Mouse (Mus musculus): ENCODE measurements around the gene Pde4d. TPM values are rescaled to one million over a fixed set of nuclear protein-coding genes. Genes with fewer than 3 reads are reported as not detected.

Pde4d gene
- polyA plus RNA-seq, 1 experiment from 2014 or later, result 12.9 TPM

DNA sequence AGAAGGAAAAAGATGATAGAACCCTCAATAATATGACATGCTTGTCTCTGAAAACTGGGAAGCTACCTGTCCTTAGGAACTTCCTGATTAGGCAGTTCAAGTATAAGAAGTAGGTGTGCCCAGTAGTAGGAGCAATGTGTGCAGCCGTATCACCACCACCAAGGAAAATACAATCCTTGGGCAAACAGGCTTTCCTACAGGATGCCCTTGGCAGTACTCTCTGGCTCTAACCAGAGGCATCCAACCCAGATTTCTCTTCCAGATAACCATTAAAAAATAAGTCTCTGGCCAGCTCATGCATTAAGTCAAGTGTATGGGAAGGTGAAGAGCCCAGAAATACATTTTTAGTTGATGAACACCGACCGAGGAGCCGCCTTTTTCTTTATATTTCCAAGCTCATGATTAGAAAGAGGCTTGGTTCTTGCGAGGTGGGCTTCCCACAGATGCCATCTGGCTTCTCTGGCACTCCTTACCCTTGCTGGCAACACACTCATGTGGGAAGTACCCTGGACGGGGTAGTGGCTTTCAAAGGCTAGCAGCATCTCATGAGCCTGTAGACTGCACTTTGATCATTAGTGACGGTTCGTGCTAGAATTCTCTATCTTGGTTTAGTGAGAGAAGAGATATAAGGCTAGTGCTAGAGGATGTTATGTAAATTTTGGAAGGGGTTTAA, 375.0 kb downstream of the Pde4d start:
- Histone ChIP-seq H3K36me3 (ENCODE audit: control insufficient read depth, insufficient read depth) (no peaks in the 10 kb centered on the region), H3K9ac (ENCODE audit: low read depth, low read length) (no peak overlapping the region), H3K4me1 (ENCODE audit: control insufficient read depth, low read depth, low read length) (no peaks in the 10 kb centered on the region), H3K4me2 (ENCODE audit: low read depth, low read length) (no peak overlapping the region), H3K9me3 (replicated peaks; ENCODE audit: control insufficient read depth, low read length) (no peaks in the 10 kb centered on the region), H3K27ac (ENCODE audit: low read length) (no peak overlapping the region), H3K4me3 (ENCODE audit: low read depth, low read length) (no peak overlapping the region), H3K27me3 (ENCODE audit: control insufficient read depth, insufficient read depth, low read depth, low read length) (no peaks in the 10 kb centered on the region)
- 69% methylated on average over 8 of the region's 8 CpGs for WGBS (ENCODE audit: insufficient replicate concordance)
- no peak for ATAC-seq (ENCODE audit: low read depth)

DNA sequence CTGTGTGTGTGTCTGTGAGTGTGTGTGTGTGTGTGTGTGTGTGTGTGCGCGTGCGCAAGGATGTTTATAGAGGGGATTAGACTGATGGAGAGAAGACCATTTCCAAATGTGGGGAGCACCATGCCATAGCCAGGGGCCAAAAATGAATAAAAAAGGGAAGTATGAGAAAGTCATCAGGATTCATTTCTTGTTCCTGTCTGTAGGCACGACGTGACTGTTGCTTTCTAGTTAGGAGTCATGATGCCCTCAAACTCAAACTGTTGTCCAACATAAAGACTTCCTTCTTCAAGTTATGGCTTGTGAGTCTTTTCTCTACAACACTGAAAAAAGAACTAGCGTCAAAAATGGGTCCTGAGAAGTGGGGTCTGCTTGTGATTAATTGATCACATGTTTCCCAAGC, 375.8 kb downstream of the Pde4d start:
- H3K36me3 ChIP-seq (ENCODE audit: control insufficient read depth, insufficient read depth), result no peaks in the 10 kb centered on the region
- no peak overlapping the region for H3K9ac ChIP-seq (ENCODE audit: low read depth, low read length)
- H3K27me3 ChIP-seq (ENCODE audit: control insufficient read depth, insufficient read depth, low read depth, low read length), result no peaks in the 10 kb centered on the region
- H3K4me1 ChIP-seq (ENCODE audit: control insufficient read depth, low read depth, low read length), result no peaks in the 10 kb centered on the region
- H3K27ac ChIP-seq (ENCODE audit: low read length), result no peak overlapping the region
- no peaks in the 10 kb centered on the region for H3K9me3 ChIP-seq (replicated peaks; ENCODE audit: control insufficient read depth, low read length)
- H3K4me3 ChIP-seq (ENCODE audit: low read depth, low read length), result no peak overlapping the region
- 55% methylated on average over 6 of the region's 6 CpGs for WGBS (ENCODE audit: insufficient replicate concordance)
- H3K4me2 ChIP-seq (ENCODE audit: low read depth, low read length), result no peak overlapping the region
- ATAC-seq (ENCODE audit: low read depth), result no peak

DNA sequence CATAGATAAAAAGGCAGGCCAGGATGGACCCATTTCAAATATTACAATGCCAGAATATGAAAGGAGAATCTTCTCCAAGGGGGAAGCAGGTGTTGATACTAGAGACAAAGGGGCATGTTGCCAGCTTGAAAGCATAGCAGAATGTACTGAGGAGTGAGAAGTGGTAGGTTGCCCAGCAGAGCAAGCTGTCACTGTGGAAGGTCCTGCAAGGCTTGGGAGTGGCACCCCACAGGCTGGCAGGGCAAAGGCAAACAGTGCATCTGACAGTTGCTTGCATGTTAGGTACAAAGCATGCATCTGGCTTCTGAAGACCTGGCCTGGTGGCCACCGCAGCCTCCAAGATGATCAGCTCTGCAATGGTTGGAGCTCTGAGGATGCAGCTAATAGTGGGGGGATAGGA, 384.4 kb downstream of the Pde4d start:
- ATAC-seq (ENCODE audit: low read depth), result no peak
- no peak overlapping the region for H3K27ac ChIP-seq (ENCODE audit: low read length)
- H3K4me1 ChIP-seq (ENCODE audit: control insufficient read depth, low read depth, low read length), result no peaks in the 10 kb centered on the region
- WGBS (ENCODE audit: insufficient replicate concordance), result 84% methylated on average over 1 of the region's 1 CpGs
- no peaks in the 10 kb centered on the region for H3K36me3 ChIP-seq (ENCODE audit: control insufficient read depth, insufficient read depth)
- no peak overlapping the region for H3K4me3 ChIP-seq (ENCODE audit: low read depth, low read length)
- H3K4me2 ChIP-seq (ENCODE audit: low read depth, low read length), result no peak overlapping the region
- no peaks in the 10 kb centered on the region for H3K9me3 ChIP-seq (replicated peaks; ENCODE audit: control insufficient read depth, low read length)
- H3K27me3 ChIP-seq (ENCODE audit: control insufficient read depth, insufficient read depth, low read depth, low read length), result no peaks in the 10 kb centered on the region
- H3K9ac ChIP-seq (ENCODE audit: low read depth, low read length), result no peak overlapping the region

DNA sequence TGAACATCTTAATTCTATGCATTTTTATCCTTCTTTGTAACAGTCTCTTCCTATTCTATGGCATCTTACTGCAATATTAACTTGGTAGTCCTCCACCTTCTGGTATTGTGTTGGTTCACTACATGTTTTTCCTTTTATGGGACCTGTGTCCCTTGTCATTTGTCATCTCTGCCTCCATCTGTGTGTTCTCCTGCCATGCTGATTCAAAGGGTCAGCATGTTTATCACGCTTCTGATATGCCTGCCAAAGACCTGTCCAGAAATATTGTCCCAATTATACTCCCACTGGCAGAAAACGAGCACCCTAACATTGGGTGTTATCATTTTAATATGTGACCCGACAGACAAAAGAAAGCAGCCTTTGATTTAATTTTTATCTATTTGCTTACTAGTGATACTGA, 386.6 kb downstream of the Pde4d start:
- H3K36me3 ChIP-seq (ENCODE audit: control insufficient read depth, insufficient read depth), result no peaks in the 10 kb centered on the region
- no peak overlapping the region for H3K27ac ChIP-seq (ENCODE audit: low read length)
- no peak overlapping the region for H3K9ac ChIP-seq (ENCODE audit: low read depth, low read length)
- no peak overlapping the region for H3K4me3 ChIP-seq (ENCODE audit: low read depth, low read length)
- H3K4me2 ChIP-seq (ENCODE audit: low read depth, low read length), result no peak overlapping the region
- no peaks in the 10 kb centered on the region for H3K27me3 ChIP-seq (ENCODE audit: control insufficient read depth, insufficient read depth, low read depth, low read length)
- H3K4me1 ChIP-seq (ENCODE audit: control insufficient read depth, low read depth, low read length), result no peaks in the 10 kb centered on the region
- H3K9me3 ChIP-seq (replicated peaks; ENCODE audit: control insufficient read depth, low read length), result no peaks in the 10 kb centered on the region
- no peak for ATAC-seq (ENCODE audit: low read depth)
- WGBS (ENCODE audit: insufficient replicate concordance), result 49% methylated on average over 3 of the region's 3 CpGs

DNA sequence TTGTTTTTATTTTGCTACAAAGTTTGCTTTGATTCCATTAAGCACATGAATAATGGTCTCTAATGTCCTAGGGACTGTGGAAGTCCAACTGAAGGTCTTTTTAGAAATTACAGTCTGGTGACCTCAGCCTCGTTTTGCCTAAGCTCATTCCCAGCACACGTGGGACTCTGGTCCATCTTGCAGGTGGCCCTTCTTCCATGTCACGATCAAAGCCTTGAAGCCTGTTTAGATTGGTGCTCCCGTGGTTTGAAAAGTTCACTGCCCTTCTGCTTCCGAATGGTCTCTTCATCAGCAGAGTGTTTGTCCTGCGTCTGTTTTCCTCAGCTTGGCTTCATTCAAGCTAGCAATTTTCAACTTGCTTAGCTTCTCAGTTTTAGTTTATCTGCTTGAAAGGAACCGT, 389.4 kb downstream of the Pde4d start:
- Histone ChIP-seq H3K27ac (ENCODE audit: low read length) (no peak overlapping the region), H3K9ac (ENCODE audit: low read depth, low read length) (no peak overlapping the region), H3K4me2 (ENCODE audit: low read depth, low read length) (no peak overlapping the region), H3K27me3 (ENCODE audit: control insufficient read depth, insufficient read depth, low read depth, low read length) (no peaks in the 10 kb centered on the region), H3K36me3 (ENCODE audit: control insufficient read depth, insufficient read depth) (no peaks in the 10 kb centered on the region), H3K9me3 (replicated peaks; ENCODE audit: control insufficient read depth, low read length) (no peaks in the 10 kb centered on the region), H3K4me1 (ENCODE audit: control insufficient read depth, low read depth, low read length) (no peaks in the 10 kb centered on the region), H3K4me3 (ENCODE audit: low read depth, low read length) (no peak overlapping the region)
- ATAC-seq (ENCODE audit: low read depth), result no peak
- 57% methylated on average over 7 of the region's 7 CpGs for WGBS (ENCODE audit: insufficient replicate concordance)

DNA sequence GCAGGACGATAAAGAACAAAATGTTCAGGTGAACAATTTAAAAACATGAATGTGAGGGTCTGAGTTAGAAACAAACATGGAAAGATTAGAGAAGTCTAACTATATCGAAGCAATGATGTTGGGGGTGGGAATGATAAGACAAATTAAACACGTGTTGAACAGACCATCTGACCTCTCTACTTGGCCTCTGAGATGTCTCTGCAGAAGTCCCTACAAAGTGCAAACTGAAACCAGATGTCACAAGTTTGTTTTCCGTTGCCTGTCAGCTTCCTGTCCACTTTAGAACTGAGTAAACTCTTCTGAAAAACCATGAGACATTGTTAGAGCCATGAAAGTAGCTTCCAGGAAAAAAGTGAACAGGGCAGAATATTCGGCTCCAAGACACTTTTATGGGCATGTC, 404.3 kb downstream of the Pde4d start:
- no peaks in the 10 kb centered on the region for H3K9me3 ChIP-seq (replicated peaks; ENCODE audit: control insufficient read depth, low read length)
- no peaks in the 10 kb centered on the region for H3K27me3 ChIP-seq (ENCODE audit: control insufficient read depth, insufficient read depth, low read depth, low read length)
- no peak overlapping the region for H3K4me2 ChIP-seq (ENCODE audit: low read depth, low read length)
- no peak overlapping the region for H3K4me3 ChIP-seq (ENCODE audit: low read depth, low read length)
- H3K27ac ChIP-seq (ENCODE audit: low read length), result no peak overlapping the region
- no peaks in the 10 kb centered on the region for H3K36me3 ChIP-seq (ENCODE audit: control insufficient read depth, insufficient read depth)
- no peak for ATAC-seq (ENCODE audit: low read depth)
- H3K4me1 ChIP-seq (ENCODE audit: control insufficient read depth, low read depth, low read length), result no peaks in the 10 kb centered on the region
- no peak overlapping the region for H3K9ac ChIP-seq (ENCODE audit: low read depth, low read length)
- WGBS (ENCODE audit: insufficient replicate concordance), result 25% methylated on average over 5 of the region's 5 CpGs

DNA sequence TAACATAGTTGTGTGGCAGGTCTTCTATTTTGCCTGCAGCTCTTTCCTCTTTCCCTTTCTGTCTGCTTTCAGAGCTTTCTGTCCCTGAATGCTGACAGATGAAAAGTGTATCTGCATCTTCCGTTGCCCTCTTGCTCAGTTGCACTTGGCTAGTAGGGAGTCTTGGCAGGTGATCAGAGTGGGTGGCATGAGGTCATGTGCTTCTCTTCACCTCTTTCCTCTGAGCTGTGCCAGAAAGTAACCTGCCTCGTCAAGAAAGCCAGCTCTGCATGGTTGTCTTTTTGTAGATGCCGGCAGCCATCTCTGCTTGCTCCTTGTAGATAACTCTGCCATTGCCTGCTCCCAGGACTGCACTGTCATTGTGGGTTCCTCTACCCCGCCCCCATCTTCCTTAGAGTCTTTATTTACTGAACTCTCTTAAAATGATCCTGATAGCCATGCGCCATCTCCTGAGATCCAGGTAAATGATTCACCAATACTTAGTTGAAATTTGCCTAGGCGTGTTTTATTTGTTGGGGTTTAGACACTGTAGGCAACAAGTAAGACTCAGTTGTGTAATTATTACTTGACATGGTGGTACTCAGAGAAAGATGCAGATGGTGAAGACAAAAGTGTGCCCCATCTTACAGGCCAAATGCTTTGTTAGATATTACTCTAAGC, 407.2 kb downstream of the Pde4d start:
- H3K36me3 ChIP-seq (ENCODE audit: control insufficient read depth, insufficient read depth), result no peaks in the 10 kb centered on the region
- peak; percentile 64 for ATAC-seq (ENCODE audit: low read depth)
- WGBS (ENCODE audit: insufficient replicate concordance), result 19% methylated on average over 6 of the region's 6 CpGs
- H3K9me3 ChIP-seq (replicated peaks; ENCODE audit: control insufficient read depth, low read length), result no peaks in the 10 kb centered on the region
- no peaks in the 10 kb centered on the region for H3K4me1 ChIP-seq (ENCODE audit: control insufficient read depth, low read depth, low read length)
- H3K4me2 ChIP-seq (ENCODE audit: low read depth, low read length), result no peak overlapping the region
- no peak overlapping the region for H3K27ac ChIP-seq (ENCODE audit: low read length)
- no peaks in the 10 kb centered on the region for H3K27me3 ChIP-seq (ENCODE audit: control insufficient read depth, insufficient read depth, low read depth, low read length)
- no peak overlapping the region for H3K9ac ChIP-seq (ENCODE audit: low read depth, low read length)
- no peak overlapping the region for H3K4me3 ChIP-seq (ENCODE audit: low read depth, low read length)

DNA sequence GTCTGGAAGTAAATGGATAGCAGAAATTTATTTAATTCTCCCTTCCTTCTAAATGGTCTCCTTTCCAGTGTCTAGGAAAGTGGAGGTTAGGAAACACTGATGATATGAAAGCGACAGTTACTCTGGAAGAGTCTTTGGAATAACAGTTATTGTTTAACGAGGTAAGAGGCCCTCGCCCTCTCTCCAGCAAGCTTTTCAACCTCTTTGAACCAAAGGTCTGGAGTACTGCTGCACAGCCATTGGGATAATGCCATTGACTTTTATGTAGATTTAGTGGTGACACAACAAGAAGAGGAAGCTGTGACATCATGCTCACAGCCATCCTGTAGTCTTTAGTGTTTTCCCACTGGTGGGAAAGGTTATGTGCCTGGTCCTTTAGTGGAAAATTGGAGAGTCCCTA, 409.6 kb downstream of the Pde4d start:
- 68% methylated on average over 3 of the region's 3 CpGs for WGBS (ENCODE audit: insufficient replicate concordance)
- H3K4me1 ChIP-seq (ENCODE audit: control insufficient read depth, low read depth, low read length), result no peaks in the 10 kb centered on the region
- no peak overlapping the region for H3K4me2 ChIP-seq (ENCODE audit: low read depth, low read length)
- no peak overlapping the region for H3K27ac ChIP-seq (ENCODE audit: low read length)
- no peak overlapping the region for H3K9ac ChIP-seq (ENCODE audit: low read depth, low read length)
- no peaks in the 10 kb centered on the region for H3K36me3 ChIP-seq (ENCODE audit: control insufficient read depth, insufficient read depth)
- H3K27me3 ChIP-seq (ENCODE audit: control insufficient read depth, insufficient read depth, low read depth, low read length), result no peaks in the 10 kb centered on the region
- no peak for ATAC-seq (ENCODE audit: low read depth)
- no peak overlapping the region for H3K4me3 ChIP-seq (ENCODE audit: low read depth, low read length)
- no peaks in the 10 kb centered on the region for H3K9me3 ChIP-seq (replicated peaks; ENCODE audit: control insufficient read depth, low read length)

DNA sequence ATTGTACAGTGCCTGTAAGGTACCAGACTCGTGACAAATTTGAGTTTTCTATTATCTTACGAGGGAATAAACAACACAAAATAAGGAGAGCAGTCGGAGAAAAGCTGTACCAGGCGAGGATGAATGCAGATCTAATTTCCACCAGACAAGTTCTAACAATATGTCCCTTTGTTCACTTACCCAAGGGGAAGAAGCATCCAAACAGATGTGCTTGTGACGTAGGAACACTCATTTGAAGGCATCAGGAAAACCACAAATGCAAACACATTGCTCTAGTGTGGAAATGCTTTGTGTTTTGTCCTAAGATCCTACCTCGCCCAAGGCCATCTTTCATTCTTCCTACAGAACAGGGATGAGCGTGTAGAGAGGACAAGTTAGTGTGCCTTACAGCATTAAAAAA, 411.0 kb downstream of the Pde4d start:
- H3K4me2 ChIP-seq (ENCODE audit: low read depth, low read length), result no peak overlapping the region
- no peaks in the 10 kb centered on the region for H3K36me3 ChIP-seq (ENCODE audit: control insufficient read depth, insufficient read depth)
- ATAC-seq (ENCODE audit: low read depth), result no peak
- H3K27ac ChIP-seq (ENCODE audit: low read length), result no peak overlapping the region
- no peak overlapping the region for H3K4me3 ChIP-seq (ENCODE audit: low read depth, low read length)
- H3K4me1 ChIP-seq (ENCODE audit: control insufficient read depth, low read depth, low read length), result no peaks in the 10 kb centered on the region
- no peaks in the 10 kb centered on the region for H3K27me3 ChIP-seq (ENCODE audit: control insufficient read depth, insufficient read depth, low read depth, low read length)
- H3K9ac ChIP-seq (ENCODE audit: low read depth, low read length), result no peak overlapping the region
- 53% methylated on average over 7 of the region's 7 CpGs for WGBS (ENCODE audit: insufficient replicate concordance)
- no peaks in the 10 kb centered on the region for H3K9me3 ChIP-seq (replicated peaks; ENCODE audit: control insufficient read depth, low read length)
